Mouse (Mus musculus): ENCODE data around the gene Gprin2.

GRCm38 (mm10) chr14:34201231-34202035 lies at the start of gene Gprin2:
- TF ChIP-seq POLR2A (IDR thresholded peaks at IDR 0.05; ENCODE audit: insufficient read length, low read depth) (no peak), USF1 (IDR thresholded peaks at IDR 0.05; ENCODE audit: low read depth) (no peak), MAX (IDR thresholded peaks at IDR 0.05; ENCODE audit: low read depth) (no peak), MYOD1 (IDR thresholded peaks at IDR 0.05; ENCODE audit: control insufficient read depth in 1 of 3, insufficient read length in 2 of 3, low read depth in 2 of 3) (no peak), TCF12 (IDR thresholded peaks at IDR 0.05; ENCODE audit: insufficient read depth, poor library complexity, severe bottlenecking) (no peak), POLR2AphosphoS2 (IDR thresholded peaks at IDR 0.05; ENCODE audit: insufficient read length, low read depth) (no peak), E2F4 (IDR thresholded peaks at IDR 0.05; ENCODE audit: insufficient read depth) (no peak), CEBPB (IDR thresholded peaks at IDR 0.05; ENCODE audit: insufficient read depth, poor library complexity, severe bottlenecking) (no peak), TCF3 (IDR thresholded peaks at IDR 0.05; ENCODE audit: insufficient read length, low read depth) (no peak), MYOG (IDR thresholded peaks at IDR 0.05; ENCODE audit: control insufficient read depth in 1 of 3, insufficient read depth in 1 of 3, insufficient read length in 2 of 3, low read depth in 2 of 3) (no peak), REST (IDR thresholded peaks at IDR 0.05; ENCODE audit: insufficient read depth, insufficient read length) (no peak)

Data from myocyte (in vitro differentiated cells).